Mouse (Mus musculus): Measurements from ENCODE around the gene Plxnb2.

Plxnb2 gene

DNA sequence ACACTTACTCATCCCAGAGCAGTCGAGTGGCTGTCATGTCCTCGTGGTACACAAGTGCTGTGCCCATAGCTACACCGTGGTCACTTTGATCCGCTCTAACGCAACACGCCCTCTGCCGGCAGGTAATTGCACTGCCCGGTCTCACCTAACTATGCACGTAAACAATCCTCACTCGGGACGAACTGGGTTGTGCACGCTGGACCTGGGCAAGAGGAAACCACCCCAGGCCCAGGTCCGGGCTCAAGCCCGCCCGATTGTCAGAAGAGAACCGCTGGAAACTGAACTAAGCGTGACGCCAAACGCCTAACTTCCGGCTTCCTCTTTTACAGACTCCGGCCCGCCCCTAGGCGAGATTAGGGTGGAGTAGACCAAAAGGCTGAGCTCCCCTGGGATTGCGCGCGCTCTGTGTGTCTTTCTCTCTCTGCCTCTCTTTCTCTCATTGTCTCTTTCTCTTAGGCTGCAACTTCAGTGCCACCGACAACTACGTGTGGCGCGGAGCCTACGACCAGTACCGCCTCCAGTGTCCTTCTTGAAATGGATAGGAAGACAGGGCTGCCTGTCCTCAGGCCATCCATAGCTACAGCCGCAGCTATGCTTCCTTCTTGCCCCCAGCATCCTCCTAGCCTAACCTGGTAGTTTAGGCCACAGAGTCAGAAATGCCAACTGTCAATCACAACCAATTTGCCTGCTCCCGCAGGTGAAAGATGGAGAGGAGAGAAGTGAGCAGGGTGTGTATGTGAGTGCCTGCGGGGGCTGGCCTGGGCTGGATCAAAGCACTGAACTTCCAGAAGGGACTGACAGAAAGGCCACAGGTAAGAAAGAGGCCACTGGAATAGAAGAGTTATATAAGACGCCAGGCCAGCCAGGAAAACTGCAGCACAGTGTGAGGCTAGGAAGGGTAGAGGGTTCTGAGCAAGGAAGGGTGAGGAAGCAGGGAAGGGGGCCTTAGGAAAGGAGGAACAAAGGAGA lies 51.9 kb downstream of the Plxnb2 start, which contains the start of gene Hdac10:
Gene Hdac10 (minus strand): TSS at position 319 of the 969 bp plus-strand sequence.
- DNase-seq (ENCODE audit: inconsistent ontology term): peak; percentile 79

GRCm38 (mm10) chr15:89127364-89127940 lies 53.1 kb downstream of the Plxnb2 start:
- DNase-seq (ENCODE audit: inconsistent ontology term): no peak

DNA sequence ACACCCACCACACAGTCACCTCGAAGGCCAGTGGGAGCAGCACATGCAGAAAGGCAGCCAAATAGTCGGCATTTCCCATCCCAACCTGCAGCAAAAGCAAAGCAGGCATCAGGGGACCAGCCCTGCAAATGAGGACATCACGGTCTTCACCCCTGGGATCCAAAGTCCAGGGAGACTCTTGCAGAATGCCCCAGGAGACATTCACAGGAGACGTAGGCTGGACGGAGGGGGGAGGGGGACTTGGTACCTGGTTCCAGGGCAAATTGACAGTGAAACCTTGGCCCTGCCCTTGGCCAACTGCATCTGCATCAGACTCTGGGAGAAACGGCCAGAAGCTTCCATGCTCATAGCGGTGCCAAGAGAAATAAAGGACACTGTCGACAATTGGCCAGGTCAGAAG lies 54.0 kb downstream of the Plxnb2 start:
- no peak for DNase-seq (ENCODE audit: inconsistent ontology term)

- no peak for DNase-seq (ENCODE audit: inconsistent ontology term)
These were observed 55.2 kb downstream of the Plxnb2 start for GRCm38 (mm10) chr15:89125351-89125750.

DNA sequence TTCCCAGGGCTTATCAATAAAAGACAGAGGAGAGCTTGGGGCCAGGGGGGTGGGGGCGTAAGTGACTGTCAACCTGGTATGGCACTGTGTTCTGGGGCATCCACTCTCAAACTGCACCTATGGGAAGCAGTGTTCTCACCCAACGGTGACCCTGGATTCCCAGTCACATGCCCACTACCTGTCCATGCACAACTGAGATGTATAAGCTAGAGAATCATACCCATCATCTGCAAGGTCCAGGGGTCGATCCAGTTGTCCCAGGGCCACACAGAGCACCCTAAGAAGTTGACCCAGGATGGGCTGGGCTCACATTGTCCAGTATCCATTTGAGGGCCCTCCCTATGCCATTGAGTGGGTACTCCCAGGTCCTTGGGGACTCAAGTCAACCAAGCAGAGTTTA lies 56.3 kb downstream of the Plxnb2 start:
- DNase-seq (ENCODE audit: inconsistent ontology term): no peak

DNA sequence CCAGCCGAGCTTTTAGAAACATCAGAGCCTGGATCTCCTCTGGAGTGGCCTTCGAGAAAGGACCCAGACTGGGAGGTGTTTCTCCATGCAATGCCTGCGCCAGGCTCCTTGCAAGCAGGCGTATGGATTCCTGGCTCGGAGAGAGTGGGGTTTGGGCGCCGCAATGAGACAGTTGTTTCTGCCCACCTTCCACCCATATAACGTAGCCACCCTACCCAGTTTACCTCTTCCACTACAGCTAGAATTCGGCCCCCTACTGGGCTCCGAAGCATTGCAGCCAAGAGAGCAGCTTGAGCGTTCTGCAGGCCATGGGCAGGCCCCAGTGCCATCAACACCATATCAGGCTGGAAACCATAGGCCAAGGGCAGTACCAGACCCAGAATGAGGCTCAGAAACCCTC lies 57.0 kb downstream of the Plxnb2 start:
- DNase-seq (ENCODE audit: inconsistent ontology term): no peak

GRCm38 (mm10) chr15:89122649-89123366 lies 57.8 kb downstream of the Plxnb2 start, which contains the start of gene Tubgcp6:
Gene Tubgcp6, minus strand, starts transcription at chr15:89123112.
- peak; percentile 91 for DNase-seq (ENCODE audit: inconsistent ontology term)

DNA sequence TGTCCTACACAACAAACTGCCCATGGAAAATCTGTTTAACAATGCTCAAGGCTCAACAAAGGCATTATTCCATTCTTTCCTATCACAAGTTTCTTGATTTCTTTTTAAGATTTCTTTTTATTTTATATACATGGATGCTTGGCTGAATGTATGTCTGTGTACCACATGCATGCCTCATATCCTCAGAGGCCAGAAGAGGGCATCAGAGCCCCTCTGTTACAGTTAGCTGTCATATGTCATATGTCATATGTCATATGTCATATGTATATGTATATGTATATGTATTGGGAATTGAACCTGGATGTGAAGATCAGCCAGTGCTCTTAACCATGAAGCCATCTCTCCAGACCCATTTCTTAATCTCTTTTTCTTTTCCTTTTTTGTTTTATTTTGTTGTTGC lies 62.6 kb downstream of the Plxnb2 start:
- no peak for DNase-seq (ENCODE audit: inconsistent ontology term)

DNA sequence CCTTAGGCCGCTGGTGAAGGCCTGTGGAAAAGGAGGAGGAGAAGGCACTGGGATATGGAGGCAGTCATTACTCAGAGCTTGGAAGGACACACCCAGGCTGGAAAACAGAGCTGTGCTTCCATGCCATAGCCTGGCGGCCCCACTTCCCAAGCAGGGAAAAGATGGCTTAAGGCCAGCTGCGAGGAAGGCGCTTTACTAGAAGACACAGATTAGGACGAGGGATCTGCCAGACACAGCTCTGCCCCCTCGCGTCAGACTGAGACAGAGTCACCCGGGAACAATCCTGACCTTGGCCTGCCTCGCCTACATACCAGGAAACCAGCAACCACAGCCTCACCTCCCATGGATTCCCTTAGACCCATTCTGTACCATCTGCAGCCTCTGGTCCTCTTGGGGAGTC lies 70.4 kb downstream of the Plxnb2 start:
- DNase-seq (ENCODE audit: inconsistent ontology term): no peak

- DNase-seq (ENCODE audit: inconsistent ontology term): no peak
These were observed 73.6 kb downstream of the Plxnb2 start for GRCm38 (mm10) chr15:89106976-89107375.

- no peak for DNase-seq (ENCODE audit: inconsistent ontology term)
These were observed 74.5 kb downstream of the Plxnb2 start for GRCm38 (mm10) chr15:89106073-89106472.

Data from Muller cell, postnatal 12 days (primary cell).